Mouse (Mus musculus): ENCODE measurements around the gene Zfp503. TPM values are rescaled to one million over a fixed set of nuclear protein-coding genes. Genes with fewer than 3 reads are reported as not detected.

Zfp503 gene
- polyA plus RNA-seq, 1 experiment from 2014 or later = 39.5 TPM

GRCm38 (mm10) chr14:21983950-21984730 is 5.3 kb downstream of the Zfp503 start:
- H3K27ac ChIP-seq = peak overlapping the region; percentile 99
- H3K9me3 ChIP-seq (replicated peaks) = no peaks in the 10 kb centered on the region
- WGBS = 7% methylated on average over 18 of the region's 18 CpGs
- peaks cover 26% of the 10 kb centered on the region for H3K4me1 ChIP-seq
- peak overlapping the region; percentile 99 for H3K9ac ChIP-seq
- peak overlapping the region; percentile 87 for H3K4me2 ChIP-seq
- H3K27me3 ChIP-seq = no peaks in the 10 kb centered on the region
- H3K4me3 ChIP-seq (replicated peaks) = peak overlapping the region; percentile 71
- H3K36me3 ChIP-seq = peaks cover 13% of the 10 kb centered on the region
- ATAC-seq (replicated peaks; ENCODE audit: low FRiP score) = no peak

- Histone ChIP-seq H3K4me2 (peak overlapping the region; percentile 67), H3K36me3 (peaks cover 13% of the 10 kb centered on the region), H3K9me3 (replicated peaks) (no peaks in the 10 kb centered on the region), H3K4me3 (replicated peaks) (peak overlapping the region; percentile 50), H3K27me3 (no peaks in the 10 kb centered on the region), H3K4me1 (peaks cover 20% of the 10 kb centered on the region), H3K27ac (peak overlapping the region; percentile 94), H3K9ac (peak overlapping the region; percentile 75)
- no peak for ATAC-seq (replicated peaks; ENCODE audit: low FRiP score)
- 4% methylated on average over 22 of the region's 22 CpGs for WGBS
These were observed 6.0 kb downstream of the Zfp503 start for GRCm38 (mm10) chr14:21983311-21983949.

DNA sequence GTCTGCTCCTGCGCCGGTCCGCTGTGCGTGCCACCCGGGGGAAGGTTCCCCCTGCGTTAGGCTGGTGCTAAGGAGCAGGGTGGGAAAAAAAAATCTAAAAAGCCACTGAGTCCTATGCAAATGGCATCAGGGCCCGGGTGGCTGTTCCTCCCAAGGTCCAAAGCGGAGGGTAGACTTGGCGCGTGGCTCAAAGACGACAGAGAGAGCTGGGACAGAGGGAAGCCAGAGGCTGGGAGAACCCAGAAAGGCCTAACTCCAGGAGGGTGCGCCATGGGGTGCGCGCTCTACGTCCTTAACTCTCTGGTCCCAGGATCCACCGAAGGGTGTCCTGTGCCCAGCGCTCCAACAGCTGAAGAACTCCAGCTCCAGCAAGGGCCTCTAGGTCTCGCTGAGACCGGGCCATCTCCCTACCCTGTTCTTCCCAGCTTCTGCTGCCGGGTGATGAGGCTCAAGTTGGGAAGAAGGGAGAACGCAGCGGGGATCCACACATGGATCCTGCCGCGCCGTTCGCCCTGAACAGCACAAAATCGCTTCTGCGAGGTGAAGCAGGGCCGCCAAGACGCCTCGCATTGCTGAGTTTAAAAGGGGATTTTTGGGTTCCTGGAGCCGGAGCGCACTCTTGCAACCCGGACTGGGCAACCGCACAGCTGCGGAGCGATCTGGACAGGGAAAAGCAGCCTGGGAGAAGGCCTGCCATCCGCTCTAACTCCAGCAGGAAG is 6.7 kb downstream of the Zfp503 start:
- peak; percentile 7; the same call in 1 of the 2 replicates for ATAC-seq (replicated peaks; ENCODE audit: low FRiP score)
- H3K4me2 ChIP-seq = peak overlapping the region; percentile 67
- H3K4me1 ChIP-seq = peaks cover 20% of the 10 kb centered on the region
- H3K9ac ChIP-seq = peak overlapping the region; percentile 75
- no peaks in the 10 kb centered on the region for H3K27me3 ChIP-seq
- H3K4me3 ChIP-seq (replicated peaks) = peak overlapping the region; percentile 50
- peaks cover 13% of the 10 kb centered on the region for H3K36me3 ChIP-seq
- peak overlapping the region; percentile 94 for H3K27ac ChIP-seq
- no peaks in the 10 kb centered on the region for H3K9me3 ChIP-seq (replicated peaks)
- 5% methylated on average over 38 of the region's 38 CpGs for WGBS

GRCm38 (mm10) chr14:21982096-21982591 is 7.3 kb downstream of the Zfp503 start:
- no peak for ATAC-seq (replicated peaks; ENCODE audit: low FRiP score)
- no peaks in the 10 kb centered on the region for H3K9me3 ChIP-seq (replicated peaks)

DNA sequence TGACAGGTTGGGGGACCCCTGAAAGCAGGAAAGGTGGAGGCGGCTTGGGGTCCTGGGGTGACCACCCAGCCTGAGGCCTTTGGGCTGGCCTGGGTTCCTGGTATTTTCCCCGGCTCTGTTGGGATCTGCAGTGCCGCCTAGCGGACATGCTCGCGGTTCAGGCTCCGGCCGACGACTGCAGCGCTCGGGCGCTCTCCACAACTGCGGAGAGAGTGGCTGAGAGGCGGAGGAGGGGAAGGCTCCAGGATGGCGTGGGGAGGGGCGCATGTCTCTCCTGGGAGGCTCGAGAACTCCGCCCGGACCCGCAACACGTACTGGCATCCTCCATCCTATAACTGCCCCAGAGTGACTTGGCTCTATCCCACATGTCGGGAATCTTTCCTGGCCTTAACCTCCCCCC is 7.9 kb downstream of the Zfp503 start:
- Histone ChIP-seq H3K4me1 (peaks cover 20% of the 10 kb centered on the region), H3K9ac (no peak overlapping the region), H3K9me3 (replicated peaks) (no peaks in the 10 kb centered on the region), H3K4me3 (replicated peaks) (peak overlapping the region; percentile 25), H3K27me3 (no peaks in the 10 kb centered on the region), H3K4me2 (peak overlapping the region; percentile 67), H3K36me3 (peaks cover 13% of the 10 kb centered on the region), H3K27ac (peak overlapping the region; percentile 94)
- ATAC-seq (replicated peaks; ENCODE audit: low FRiP score) = peak; percentile 90
- WGBS = under 1% methylated on average over 22 of the region's 22 CpGs

More at GRCm38 (mm10) chr14:21982096-21982591, 7.3 kb downstream of the Zfp503 start:
- H3K4me3 ChIP-seq (replicated peaks) = peak overlapping the region; percentile 50
- H3K27me3 ChIP-seq = no peaks in the 10 kb centered on the region
- peaks cover 20% of the 10 kb centered on the region for H3K4me1 ChIP-seq
- H3K36me3 ChIP-seq = peaks cover 13% of the 10 kb centered on the region
- peak overlapping the region; percentile 75 for H3K9ac ChIP-seq
- H3K4me2 ChIP-seq = peak overlapping the region; percentile 67
- peak overlapping the region; percentile 94 for H3K27ac ChIP-seq
- WGBS = 27% methylated on average over 14 of the region's 14 CpGs

GRCm38 (mm10) chr14:21968978-21969377 is 20.4 kb downstream of the Zfp503 start:
- WGBS = 37% methylated on average over 4 of the region's 4 CpGs
- Histone ChIP-seq H3K27me3 (peaks cover 14% of the 10 kb centered on the region; the same call in 1 of the 2 replicates), H3K4me3 (replicated peaks) (no peak overlapping the region), H3K4me2 (no peak overlapping the region), H3K27ac (no peak overlapping the region), H3K4me1 (peaks cover 21% of the 10 kb centered on the region), H3K9ac (no peak overlapping the region), H3K36me3 (no peaks in the 10 kb centered on the region), H3K9me3 (replicated peaks) (no peaks in the 10 kb centered on the region)
- peak; percentile 80 for ATAC-seq (replicated peaks; ENCODE audit: low FRiP score)

GRCm38 (mm10) chr14:21967375-21968010 is 21.9 kb downstream of the Zfp503 start:
- Histone ChIP-seq H3K4me2 (no peak overlapping the region), H3K9me3 (replicated peaks) (no peaks in the 10 kb centered on the region), H3K27ac (no peak overlapping the region), H3K27me3 (peaks cover 12% of the 10 kb centered on the region; the same call in 1 of the 2 replicates), H3K4me3 (replicated peaks) (no peak overlapping the region), H3K4me1 (peaks cover 28% of the 10 kb centered on the region), H3K9ac (no peak overlapping the region), H3K36me3 (no peaks in the 10 kb centered on the region)
- no peak for ATAC-seq (replicated peaks; ENCODE audit: low FRiP score)
- 35% methylated on average over 12 of the region's 12 CpGs for WGBS

DNA sequence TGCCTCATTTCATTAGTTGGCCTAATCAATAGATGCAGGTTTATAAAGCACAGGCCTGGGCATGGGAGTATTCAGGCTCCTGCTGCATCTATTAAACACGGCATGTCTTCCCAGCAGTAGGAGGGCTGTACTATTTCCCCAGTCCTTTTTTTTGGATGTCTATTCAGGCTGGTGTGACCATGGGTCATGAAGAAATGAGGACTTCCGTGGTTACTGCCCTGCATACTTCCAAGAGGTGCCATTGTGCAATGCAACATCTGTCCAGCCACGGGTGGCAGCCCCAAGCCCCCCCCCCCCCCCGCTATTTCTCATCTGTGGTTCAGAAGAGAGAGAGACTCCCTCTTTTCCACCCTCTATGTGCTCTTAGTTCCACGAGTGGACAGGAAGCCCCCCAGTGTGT is 23.1 kb downstream of the Zfp503 start:
- 52% methylated on average over 5 of the region's 5 CpGs for WGBS
- no peak overlapping the region for H3K4me3 ChIP-seq (replicated peaks)
- no peaks in the 10 kb centered on the region for H3K9me3 ChIP-seq (replicated peaks)
- peaks cover 17% of the 10 kb centered on the region; the same call in 1 of the 2 replicates for H3K27me3 ChIP-seq
- no peak for ATAC-seq (replicated peaks; ENCODE audit: low FRiP score)
- H3K36me3 ChIP-seq = no peaks in the 10 kb centered on the region
- no peak overlapping the region for H3K27ac ChIP-seq
- H3K4me2 ChIP-seq = no peak overlapping the region
- H3K4me1 ChIP-seq = peaks cover 32% of the 10 kb centered on the region
- no peak overlapping the region for H3K9ac ChIP-seq

- H3K4me2 ChIP-seq = peak overlapping the region; percentile 48
- ATAC-seq (replicated peaks; ENCODE audit: low FRiP score) = peak; percentile 80
- peak overlapping the region; percentile 74 for H3K27ac ChIP-seq
- no peaks in the 10 kb centered on the region for H3K9me3 ChIP-seq (replicated peaks)
- peak overlapping the region; percentile 3; the same call in 1 of the 2 replicates for H3K4me3 ChIP-seq (replicated peaks)
- WGBS = 17% methylated on average over 22 of the region's 22 CpGs
- peaks cover 15% of the 10 kb centered on the region; the same call in 1 of the 2 replicates for H3K27me3 ChIP-seq
- no peak overlapping the region for H3K9ac ChIP-seq
- no peaks in the 10 kb centered on the region for H3K36me3 ChIP-seq
- peaks cover 26% of the 10 kb centered on the region for H3K4me1 ChIP-seq
These were observed 26.9 kb downstream of the Zfp503 start for GRCm38 (mm10) chr14:21962381-21963050.

DNA sequence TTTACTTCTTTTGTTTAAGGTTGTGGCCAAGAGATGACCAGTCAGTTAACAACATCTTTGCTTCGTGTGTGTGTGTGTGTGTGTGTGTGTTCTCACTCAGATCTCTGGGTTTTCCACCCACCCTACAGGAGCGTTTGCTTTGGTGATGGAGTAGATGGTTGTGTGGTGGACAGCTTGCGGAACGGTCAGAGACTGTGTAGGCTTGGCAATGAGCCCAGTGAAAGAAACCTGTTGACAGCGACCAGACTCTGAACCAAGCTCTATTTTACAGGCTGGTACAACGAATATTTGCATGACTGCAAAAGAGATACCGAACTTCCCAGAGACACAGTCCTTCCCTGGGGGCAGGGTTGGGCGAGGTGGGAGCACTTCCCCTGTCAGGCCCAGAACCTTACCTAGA is 30.2 kb downstream of the Zfp503 start:
- peaks cover 17% of the 10 kb centered on the region for H3K4me1 ChIP-seq
- no peaks in the 10 kb centered on the region for H3K9me3 ChIP-seq (replicated peaks)
- no peak for ATAC-seq (replicated peaks; ENCODE audit: low FRiP score)
- no peaks in the 10 kb centered on the region for H3K36me3 ChIP-seq
- no peak overlapping the region for H3K27ac ChIP-seq
- 64% methylated on average over 8 of the region's 8 CpGs for WGBS
- no peak overlapping the region for H3K9ac ChIP-seq
- peaks cover 10% of the 10 kb centered on the region; the same call in 1 of the 2 replicates for H3K27me3 ChIP-seq
- H3K4me2 ChIP-seq = no peak overlapping the region
- H3K4me3 ChIP-seq (replicated peaks) = no peak overlapping the region

GRCm38 (mm10) chr14:21958643-21959042 is 30.8 kb downstream of the Zfp503 start:
- Histone ChIP-seq H3K4me3 (replicated peaks) (no peak overlapping the region), H3K9ac (no peak overlapping the region), H3K4me1 (peaks cover 17% of the 10 kb centered on the region), H3K36me3 (no peaks in the 10 kb centered on the region), H3K27ac (no peak overlapping the region), H3K4me2 (no peak overlapping the region), H3K9me3 (replicated peaks) (no peaks in the 10 kb centered on the region), H3K27me3 (peaks cover 10% of the 10 kb centered on the region; the same call in 1 of the 2 replicates)
- no peak for ATAC-seq (replicated peaks; ENCODE audit: low FRiP score)
- 87% methylated on average over 5 of the region's 5 CpGs for WGBS

All from kidney, embryonic 15.5 days (tissue).